16 mouse cellular contexts compared by ENCODE assay signal in genomic region chr1:182045208-182045607, GRCm38 (mm10). TPM values are rescaled to one million over a fixed set of nuclear protein-coding genes. Genes with fewer than 3 reads are reported as not detected.
DNase-seq lines count a peak whose midpoint lies in the region; ATAC-seq lines count a peak whose summit lies in the region.
"Had no signal": no experiment of that assay in that cellular context is flagged by ENCODE, and none has a peak within 500 bp of the region (broad histone marks: within the 10 kb centered on the region; RNA-seq: fewer than 3 reads in every experiment).

No protein-coding gene starts in this region.

- no peak overlapping the region for H3K4me3 ChIP-seq in forebrain, embryonic 14.5 days (ENCODE audit: low read depth, low read length)
- no peak overlapping the region for H3K4me3 ChIP-seq in forebrain, embryonic 16.5 days (replicated peaks; ENCODE audit: low read length)
- no peak overlapping the region for H3K4me3 ChIP-seq in hindbrain, embryonic 12.5 days
- H3K4me3 ChIP-seq in midbrain, embryonic 14.5 days (replicated peaks; ENCODE audit: low read depth, low read length) = no peak overlapping the region
- H3K4me3 ChIP-seq: embryonic facial prominence, embryonic 13.5 days; neural tube, embryonic 12.5 days had no signal

- H3K4me1 ChIP-seq in forebrain, embryonic 14.5 days (ENCODE audit: control insufficient read depth, insufficient read depth, low read length) = no peaks in the 10 kb centered on the region
- H3K4me1 ChIP-seq in forebrain, embryonic 16.5 days (replicated peaks; ENCODE audit: control insufficient read depth, insufficient read depth, low read length) = no peaks in the 10 kb centered on the region
- peaks cover 13% of the 10 kb centered on the region for H3K4me1 ChIP-seq in hindbrain, embryonic 12.5 days
- 0 out of 2 replicates have a peak, but pooled peaks cover 6% of the 10 kb centered on the region for H3K4me1 ChIP-seq in midbrain, embryonic 14.5 days (ENCODE audit: control insufficient read depth, insufficient read depth, low read length)

- H3K9ac ChIP-seq in forebrain, embryonic 14.5 days (ENCODE audit: low read length) = no peak overlapping the region
- H3K9ac ChIP-seq in forebrain, embryonic 16.5 days (replicated peaks; ENCODE audit: low read depth, low read length) = no peak overlapping the region
- no peak overlapping the region for H3K9ac ChIP-seq in hindbrain, embryonic 12.5 days
- H3K9ac ChIP-seq in midbrain, embryonic 14.5 days (replicated peaks; ENCODE audit: low read length) = no peak overlapping the region
- H3K9ac ChIP-seq: embryonic facial prominence, embryonic 13.5 days; neural tube, embryonic 12.5 days had no signal

- no peak overlapping the region for H3K27ac ChIP-seq in forebrain, embryonic 14.5 days (ENCODE audit: low read depth, low read length)
- H3K27ac ChIP-seq in forebrain, embryonic 16.5 days (ENCODE audit: low read length) = no peak overlapping the region
- peak overlapping the region; percentile 55 for H3K27ac ChIP-seq in hindbrain, embryonic 12.5 days
- H3K27ac ChIP-seq in midbrain, embryonic 14.5 days (replicated peaks; ENCODE audit: low read depth, low read length) = no peak overlapping the region
- H3K27ac ChIP-seq: embryonic facial prominence, embryonic 13.5 days; macrophage; neural tube, embryonic 12.5 days had no signal

- no peak overlapping the region for H3K4me2 ChIP-seq in forebrain, embryonic 14.5 days (ENCODE audit: low read length)
- H3K4me2 ChIP-seq in forebrain, embryonic 16.5 days (ENCODE audit: low read length) = no peak overlapping the region
- no peak overlapping the region for H3K4me2 ChIP-seq in hindbrain, embryonic 12.5 days (replicated peaks)
- no peak overlapping the region for H3K4me2 ChIP-seq in midbrain, embryonic 14.5 days (ENCODE audit: low read length)
- H3K4me2 ChIP-seq: embryonic facial prominence, embryonic 13.5 days; neural tube, embryonic 12.5 days had no signal

- H3K36me3 ChIP-seq in forebrain, embryonic 14.5 days (ENCODE audit: control insufficient read depth, insufficient read depth, low read length) = no peaks in the 10 kb centered on the region
- no peaks in the 10 kb centered on the region for H3K36me3 ChIP-seq in forebrain, embryonic 16.5 days (ENCODE audit: control insufficient read depth, insufficient read depth)
- no peaks in the 10 kb centered on the region for H3K36me3 ChIP-seq in hindbrain, embryonic 12.5 days
- H3K36me3 ChIP-seq in midbrain, embryonic 14.5 days (ENCODE audit: control insufficient read depth, insufficient read depth, low read length) = no peaks in the 10 kb centered on the region
- H3K36me3 ChIP-seq: embryonic facial prominence, embryonic 13.5 days; neural tube, embryonic 12.5 days had no signal

- ATAC-seq in forebrain, embryonic 14.5 days = no peak
- ATAC-seq in forebrain, embryonic 16.5 days = no peak
- ATAC-seq in monocyte, adult 5-6 weeks (replicated peaks; ENCODE audit: insufficient number of reproducible peaks, low FRiP score, low TSS enrichment, poor library complexity, severe bottlenecking) = no peak
- ATAC-seq in hindbrain, embryonic 12.5 days (ENCODE audit: low FRiP score) = no peak
- ATAC-seq in midbrain, embryonic 14.5 days (ENCODE audit: low FRiP score, low TSS enrichment) = no peak
- ATAC-seq in megakaryocyte-erythroid progenitor cell, adult 5-6 weeks (replicated peaks; ENCODE audit: low FRiP score, low TSS enrichment, poor library complexity, severe bottlenecking) = no peak

- no peaks in the 10 kb centered on the region for H3K27me3 ChIP-seq in forebrain, embryonic 14.5 days (replicated peaks; ENCODE audit: control insufficient read depth, insufficient read depth, low read length)
- H3K27me3 ChIP-seq in forebrain, embryonic 16.5 days (replicated peaks; ENCODE audit: control insufficient read depth, insufficient read depth, low read length) = no peaks in the 10 kb centered on the region
- H3K27me3 ChIP-seq in hindbrain, embryonic 12.5 days = no peaks in the 10 kb centered on the region
- no peaks in the 10 kb centered on the region for H3K27me3 ChIP-seq in midbrain, embryonic 14.5 days (ENCODE audit: control insufficient read depth, insufficient read depth, low read length)
- H3K27me3 ChIP-seq: embryonic facial prominence, embryonic 13.5 days; neural tube, embryonic 12.5 days had no signal

- peak; percentile 22 for DNase-seq in forebrain, embryonic 14.5 days (ENCODE audit: low spot score)
- DNase-seq in monocyte, adult 2 months (ENCODE audit: low read depth in 1 of 2, low spot score in 2 of 2) = peak; percentile 18 to 23
- DNase-seq in midbrain, embryonic 14.5 days = peak; percentile 48
- DNase-seq in retina, postnatal 1 day = no peak
- DNase-seq: cerebellum, adult 2 months; heart, postnatal 14 days; kidney, adult 18-20 months; kidney, postnatal 4 days; thymus, postnatal 25 days had no signal

- H3K9me3 ChIP-seq in forebrain, embryonic 14.5 days (replicated peaks; ENCODE audit: control insufficient read depth, low read length) = no peaks in the 10 kb centered on the region
- H3K9me3 ChIP-seq in forebrain, embryonic 16.5 days (ENCODE audit: control insufficient read depth, low read length) = no peaks in the 10 kb centered on the region
- H3K9me3 ChIP-seq in hindbrain, embryonic 12.5 days (replicated peaks) = no peaks in the 10 kb centered on the region
- no peaks in the 10 kb centered on the region for H3K9me3 ChIP-seq in midbrain, embryonic 14.5 days (ENCODE audit: control insufficient read depth, low read length)
- H3K9me3 ChIP-seq: embryonic facial prominence, embryonic 13.5 days; neural tube, embryonic 12.5 days had no signal

- WGBS in forebrain, embryonic 14.5 days = 75% methylated on average over 4 of the region's 4 CpGs
- WGBS in forebrain, embryonic 16.5 days = 68% methylated on average over 4 of the region's 4 CpGs
- 51% methylated on average over 4 of the region's 4 CpGs for WGBS in hindbrain, embryonic 12.5 days
- WGBS in midbrain, embryonic 14.5 days = 38% methylated on average over 4 of the region's 4 CpGs

RNA-seq across cellular contexts. Expression of gene Enah, which starts 25.4 kb away (rescaled TPM):
- 19.9 and 24.7 TPM in 2 replicates for polyA plus RNA-seq in forebrain, embryonic 14.5 days (2014; fragmentation: Nextera tagmentation; extraction: Ambion mirVana)
- 28.0 and 35.6 TPM in 2 replicates for polyA plus RNA-seq in forebrain, embryonic 16.5 days (2015; fragmentation: Nextera tagmentation; extraction: Ambion mirVana)
- total RNA-seq in monocyte, adult 5-6 weeks (2017) = 0.11 to 0.39 TPM in 2 of 3 replicates, not detected in the other
- polyA plus RNA-seq in hindbrain, embryonic 12.5 days (2016; fragmentation: Nextera tagmentation; extraction: Ambion mirVana) = 42.0 and 45.9 TPM in 2 replicates
- polyA plus RNA-seq in midbrain, embryonic 14.5 days (2014; fragmentation: Nextera tagmentation; extraction: Ambion mirVana) = 42.9 TPM in 2 replicates
- total RNA-seq in megakaryocyte-erythroid progenitor cell, adult 5-6 weeks (2014; fragmentation: Nextera tagmentation) = 0.57 and 0.72 TPM in 2 replicates
- total RNA-seq in megakaryocyte-erythroid progenitor cell, adult 5-6 weeks (2017) = 0.11 and 4.9 TPM in 2 replicates
